Mouse (Mus musculus): ENCODE data around the gene Dync1li2. TPM values are rescaled to one million over a fixed set of nuclear protein-coding genes. Genes with fewer than 3 reads are reported as not detected.

Gene Dync1li2
- polyA plus RNA-seq (2016; fragmentation: Nextera tagmentation; extraction: Ambion mirVana): 50.8 and 58.6 TPM in 2 replicates

DNA sequence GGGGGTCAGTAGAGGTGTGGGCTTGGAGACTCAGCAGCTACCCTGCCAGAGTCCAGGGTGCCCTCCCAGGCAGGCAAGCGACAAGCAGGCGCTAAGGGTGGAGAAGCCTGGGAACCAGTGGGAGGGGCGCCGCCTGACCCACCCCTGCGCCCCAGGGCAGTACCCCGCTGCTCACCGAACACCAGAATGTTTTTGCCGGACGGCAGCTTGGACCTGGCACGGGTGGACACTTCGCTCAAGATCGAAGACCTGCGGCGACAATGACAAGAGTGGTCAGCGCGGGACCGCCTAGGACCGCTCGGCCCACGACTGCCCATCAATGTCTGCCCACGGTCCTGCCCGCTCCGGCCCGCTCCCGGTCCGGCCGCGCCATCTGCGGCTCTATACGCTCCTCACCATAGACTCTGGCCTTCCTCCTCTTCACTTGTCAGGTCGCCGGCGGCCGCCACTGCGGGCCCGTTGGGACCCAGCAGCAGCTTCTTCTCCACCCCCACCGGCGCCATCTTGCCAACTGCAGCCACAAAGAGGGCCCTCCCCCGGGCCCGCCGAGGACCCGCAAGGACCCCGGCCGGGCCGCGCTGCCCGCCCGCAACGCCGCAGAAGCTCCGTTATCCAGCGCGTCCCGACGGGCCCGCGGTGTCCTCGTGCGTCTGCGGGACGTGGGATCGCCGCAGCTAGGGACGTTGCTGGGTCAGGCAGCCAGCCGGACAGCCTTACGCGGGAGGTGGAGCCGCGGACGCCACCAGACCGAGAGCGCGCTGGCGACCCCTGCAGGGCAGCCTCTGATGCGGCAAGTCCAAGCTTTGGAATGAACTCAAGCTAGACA lies at the start of gene Dync1li2:
Dync1li2 (minus strand) TSS at position 749 of the 826 bp plus-strand sequence.
- H3K27me3 ChIP-seq (ENCODE audit: insufficient read depth, poor library complexity, severe bottlenecking): no peaks in the 10 kb centered on the region
- WGBS: under 1% methylated on average over 75 of the region's 75 CpGs
- peaks cover 34% of the 10 kb centered on the region for H3K36me3 ChIP-seq
- H3K4me1 ChIP-seq: peaks cover 11% of the 10 kb centered on the region
- H3K4me3 ChIP-seq: peak within 1 kb of the TSS; percentile 97
- DNase-seq (ENCODE audit: low spot score): peak; percentile 94
- H3K9me3 ChIP-seq: no peaks in the 10 kb centered on the region
- H3K27ac ChIP-seq: peak within 1 kb of the TSS; percentile 100

DNA sequence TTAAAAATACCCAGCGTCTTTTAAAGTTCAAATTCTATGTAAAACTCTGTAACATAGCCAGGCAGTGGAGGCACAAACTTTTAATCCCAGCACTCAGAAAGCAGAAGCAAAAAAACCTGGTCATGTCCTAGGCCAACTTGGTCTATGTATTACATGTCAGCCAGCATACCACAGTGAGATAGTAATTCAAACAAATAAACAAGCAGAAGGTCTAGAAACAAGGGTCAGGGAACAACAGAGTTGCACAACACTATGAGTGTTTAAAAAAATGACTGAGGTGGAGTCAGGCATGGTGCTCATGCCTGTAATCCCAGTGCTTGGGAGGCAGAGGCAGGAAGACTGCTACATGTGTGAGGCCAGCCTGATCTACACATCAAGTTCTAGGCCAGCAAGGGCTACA lies 36.2 kb upstream of the Dync1li2 start:
- DNase-seq (ENCODE audit: low spot score): no peak
- Histone ChIP-seq H3K9me3 (no peaks in the 10 kb centered on the region), H3K27ac (no peak overlapping the region), H3K4me3 (no peak overlapping the region), H3K27me3 (ENCODE audit: insufficient read depth, poor library complexity, severe bottlenecking) (no peaks in the 10 kb centered on the region), H3K4me1 (no peaks in the 10 kb centered on the region), H3K36me3 (no peaks in the 10 kb centered on the region)
- 42% methylated on average over 1 of the region's 1 CpGs for WGBS

DNA sequence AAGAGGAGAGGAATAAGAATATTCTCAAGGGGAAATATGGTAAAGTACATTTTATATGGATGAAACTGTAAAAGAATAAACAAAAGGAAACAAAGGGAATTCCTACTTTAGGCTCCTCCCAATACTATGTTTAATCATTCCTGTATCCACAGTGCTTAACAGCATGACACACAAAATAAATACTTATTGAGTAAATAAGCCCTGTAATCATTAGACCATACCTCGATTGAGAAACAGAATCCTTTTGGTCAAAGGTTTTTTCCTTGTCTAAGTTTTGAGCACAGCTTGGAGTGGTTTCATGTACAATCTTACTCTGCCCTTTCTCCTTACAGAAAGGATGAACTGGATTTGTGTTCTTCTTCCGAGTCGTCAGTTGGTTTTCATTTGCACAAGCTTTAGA lies 29.6 kb upstream of the Dync1li2 start:
- H3K27me3 ChIP-seq (ENCODE audit: insufficient read depth, poor library complexity, severe bottlenecking): no peaks in the 10 kb centered on the region
- no peak for DNase-seq (ENCODE audit: low spot score)
- no peaks in the 10 kb centered on the region for H3K36me3 ChIP-seq
- H3K4me3 ChIP-seq: no peak overlapping the region
- H3K27ac ChIP-seq: no peak overlapping the region
- H3K9me3 ChIP-seq: no peaks in the 10 kb centered on the region
- no peaks in the 10 kb centered on the region for H3K4me1 ChIP-seq
- 70% methylated on average over 3 of the region's 3 CpGs for WGBS

DNA sequence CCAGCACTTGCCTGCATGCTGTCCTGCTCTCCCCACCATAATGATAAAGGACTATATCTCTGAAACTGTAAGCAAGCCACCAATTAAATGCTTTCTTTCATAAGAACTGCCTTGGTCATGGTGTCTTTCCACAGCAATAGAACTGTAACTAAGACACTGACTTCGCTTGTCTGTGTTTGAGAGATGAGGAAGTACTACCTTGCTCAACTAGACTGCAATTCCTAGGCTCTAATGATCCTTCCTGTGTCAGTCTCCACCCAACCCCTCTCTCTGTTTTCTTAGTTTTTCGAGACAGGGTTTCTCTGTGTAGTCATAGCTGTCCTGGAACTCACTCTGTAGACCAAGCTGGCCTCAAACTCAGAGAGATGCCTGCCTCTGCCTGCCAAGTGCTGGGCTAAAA lies 24.6 kb upstream of the Dync1li2 start:
- 69% methylated on average over 2 of the region's 2 CpGs for WGBS
- H3K9me3 ChIP-seq: no peaks in the 10 kb centered on the region
- no peak for DNase-seq (ENCODE audit: low spot score)
- no peak overlapping the region for H3K27ac ChIP-seq
- no peaks in the 10 kb centered on the region for H3K36me3 ChIP-seq
- no peaks in the 10 kb centered on the region for H3K27me3 ChIP-seq (ENCODE audit: insufficient read depth, poor library complexity, severe bottlenecking)
- no peaks in the 10 kb centered on the region for H3K4me1 ChIP-seq
- H3K4me3 ChIP-seq: no peak overlapping the region

DNA sequence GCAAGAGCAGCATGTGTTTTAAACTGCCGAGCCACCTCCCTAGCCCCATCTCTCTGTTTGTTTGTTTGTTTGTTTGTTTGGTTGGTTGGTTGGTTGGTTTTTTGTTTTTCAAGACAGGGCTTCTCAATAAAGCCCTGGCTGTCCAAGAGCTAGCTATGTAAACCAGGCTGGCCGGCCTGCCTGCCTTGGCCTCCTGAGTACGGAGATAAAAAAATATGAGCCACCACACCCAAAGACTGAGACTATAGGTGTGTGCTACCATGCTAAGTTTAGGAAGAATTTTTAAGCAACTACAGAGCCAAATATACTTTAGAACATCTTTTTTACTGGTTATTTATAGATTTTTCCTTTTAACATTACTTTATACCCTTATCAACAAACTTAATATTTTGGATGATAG lies 9.3 kb upstream of the Dync1li2 start:
- H3K36me3 ChIP-seq: no peaks in the 10 kb centered on the region
- no peaks in the 10 kb centered on the region for H3K4me1 ChIP-seq
- no peaks in the 10 kb centered on the region for H3K27me3 ChIP-seq (ENCODE audit: insufficient read depth, poor library complexity, severe bottlenecking)
- no peak overlapping the region for H3K4me3 ChIP-seq
- H3K27ac ChIP-seq: no peak overlapping the region
- no peaks in the 10 kb centered on the region for H3K9me3 ChIP-seq
- no peak for DNase-seq (ENCODE audit: low spot score)
- WGBS: 73% methylated on average over 3 of the region's 3 CpGs

DNA sequence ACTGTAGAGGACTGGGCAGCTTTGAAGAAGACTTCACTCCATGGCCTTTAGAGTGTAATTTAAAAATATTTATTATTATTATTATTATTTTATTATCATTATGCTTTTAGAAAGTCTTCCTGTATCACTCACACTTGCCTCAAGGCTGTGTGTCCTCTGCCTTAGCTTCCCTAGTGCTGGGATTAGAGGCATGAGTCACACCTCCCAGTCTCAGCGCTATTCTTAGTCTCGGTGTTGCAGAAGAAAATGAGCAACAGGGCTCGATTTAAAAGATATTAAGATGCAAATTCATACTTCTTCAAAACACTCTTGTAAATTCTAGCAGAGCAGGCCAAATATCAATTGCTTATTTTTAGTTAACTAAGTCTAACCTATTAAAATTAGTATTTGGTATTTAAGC lies 5.9 kb upstream of the Dync1li2 start:
- Histone ChIP-seq H3K27me3 (ENCODE audit: insufficient read depth, poor library complexity, severe bottlenecking) (no peaks in the 10 kb centered on the region), H3K4me3 (no peak overlapping the region), H3K27ac (no peak overlapping the region), H3K4me1 (no peaks in the 10 kb centered on the region), H3K9me3 (no peaks in the 10 kb centered on the region), H3K36me3 (no peaks in the 10 kb centered on the region)
- DNase-seq (ENCODE audit: low spot score): no peak
- WGBS: 38% methylated on average over 3 of the region's 3 CpGs

GRCm38 (mm10) chr8:104446016-104446415 lies 3.2 kb upstream of the Dync1li2 start:
- Histone ChIP-seq H3K4me3 (no peak overlapping the region), H3K9me3 (no peaks in the 10 kb centered on the region), H3K36me3 (no peaks in the 10 kb centered on the region), H3K27ac (no peak overlapping the region), H3K27me3 (ENCODE audit: insufficient read depth, poor library complexity, severe bottlenecking) (no peaks in the 10 kb centered on the region), H3K4me1 (peaks cover 9% of the 10 kb centered on the region)
- 82% methylated on average over 3 of the region's 3 CpGs for WGBS
- no peak for DNase-seq (ENCODE audit: low spot score)

DNA sequence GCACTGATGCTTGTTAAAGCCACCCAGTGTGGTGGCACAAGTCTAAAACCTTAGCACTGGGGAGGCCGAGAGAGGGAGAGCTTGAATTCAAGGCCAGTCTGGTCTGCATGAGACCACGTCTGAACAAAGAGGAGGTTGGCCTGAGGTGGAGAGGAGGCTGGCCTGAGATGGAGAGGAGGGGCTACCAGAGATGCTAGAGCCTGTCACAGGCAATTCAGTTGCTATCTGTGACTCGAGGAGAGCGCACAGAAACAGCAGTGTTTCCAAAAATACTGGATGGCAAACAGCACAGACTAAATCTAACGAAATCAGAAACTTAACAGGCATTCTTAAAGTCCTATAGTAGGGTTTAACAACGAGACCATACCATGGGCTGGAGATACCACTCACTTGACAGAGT lies 2.4 kb upstream of the Dync1li2 start:
- DNase-seq (ENCODE audit: low spot score): no peak
- H3K27ac ChIP-seq: no peak overlapping the region
- H3K4me1 ChIP-seq: peaks cover 11% of the 10 kb centered on the region
- H3K4me3 ChIP-seq: no peak overlapping the region
- no peaks in the 10 kb centered on the region for H3K9me3 ChIP-seq
- H3K27me3 ChIP-seq (ENCODE audit: insufficient read depth, poor library complexity, severe bottlenecking): no peaks in the 10 kb centered on the region
- H3K36me3 ChIP-seq: peaks cover 7% of the 10 kb centered on the region
- WGBS: 47% methylated on average over 6 of the region's 6 CpGs

DNA sequence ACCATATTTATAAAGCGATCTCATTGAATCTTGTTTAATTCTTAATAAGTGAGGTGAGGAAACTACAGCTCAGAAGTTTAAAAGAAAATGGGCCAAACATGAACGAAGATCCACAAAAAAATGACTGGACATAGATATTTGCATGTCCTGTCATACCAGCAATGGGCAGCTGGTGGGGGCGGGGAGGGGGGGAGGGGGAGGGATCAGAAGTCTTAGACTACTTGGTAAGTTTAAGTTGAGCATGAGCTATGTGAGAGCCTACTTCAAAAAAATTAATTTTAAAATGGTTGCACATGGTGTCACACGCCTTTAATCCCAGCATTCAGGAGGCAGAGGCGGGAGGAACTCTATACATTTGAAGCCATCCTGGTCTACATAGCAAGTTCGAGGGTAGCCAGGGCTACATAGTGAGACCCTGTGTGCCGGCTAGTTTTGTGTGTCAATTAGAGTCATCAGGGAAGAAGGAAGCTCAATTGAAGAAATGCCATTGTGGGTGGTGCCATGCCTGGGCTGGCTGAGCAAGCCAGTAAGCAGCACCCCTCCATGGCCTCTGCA lies 355 bp upstream of the Dync1li2 start:
- peaks cover 28% of the 10 kb centered on the region for H3K36me3 ChIP-seq
- WGBS: 62% methylated on average over 7 of the region's 7 CpGs
- H3K27me3 ChIP-seq (ENCODE audit: insufficient read depth, poor library complexity, severe bottlenecking): no peaks in the 10 kb centered on the region
- H3K27ac ChIP-seq: peak overlapping the region; percentile 100
- H3K4me1 ChIP-seq: peaks cover 11% of the 10 kb centered on the region
- peak; percentile 57 for DNase-seq (ENCODE audit: low spot score)
- H3K9me3 ChIP-seq: no peaks in the 10 kb centered on the region
- peak overlapping the region; percentile 97 for H3K4me3 ChIP-seq

- no peaks in the 10 kb centered on the region for H3K27me3 ChIP-seq (ENCODE audit: insufficient read depth, poor library complexity, severe bottlenecking)
- H3K36me3 ChIP-seq: peaks cover 43% of the 10 kb centered on the region
- peaks cover 11% of the 10 kb centered on the region for H3K4me1 ChIP-seq
- peak overlapping the region; percentile 97 for H3K4me3 ChIP-seq
- no peaks in the 10 kb centered on the region for H3K9me3 ChIP-seq
- no peak for DNase-seq (ENCODE audit: low spot score)
- peak overlapping the region; percentile 100 for H3K27ac ChIP-seq
- WGBS: 61% methylated on average over 7 of the region's 7 CpGs
Observed at GRCm38 (mm10) chr8:104441613-104442012, 1.2 kb downstream of the Dync1li2 start.

- DNase-seq (ENCODE audit: low spot score): peak; percentile 64
- Histone ChIP-seq H3K9me3 (no peaks in the 10 kb centered on the region), H3K36me3 (peaks cover 65% of the 10 kb centered on the region), H3K4me1 (peaks cover 17% of the 10 kb centered on the region), H3K4me3 (no peak overlapping the region), H3K27me3 (ENCODE audit: insufficient read depth, poor library complexity, severe bottlenecking) (no peaks in the 10 kb centered on the region), H3K27ac (no peak overlapping the region)
- 91% methylated on average over 8 of the region's 8 CpGs for WGBS
Observed at GRCm38 (mm10) chr8:104439461-104439860, 3.4 kb downstream of the Dync1li2 start.

GRCm38 (mm10) chr8:104437494-104438135 lies 5.2 kb downstream of the Dync1li2 start:
- DNase-seq (ENCODE audit: low spot score): no peak
- Histone ChIP-seq H3K27ac (no peak overlapping the region), H3K9me3 (no peaks in the 10 kb centered on the region), H3K4me1 (peaks cover 19% of the 10 kb centered on the region), H3K27me3 (ENCODE audit: insufficient read depth, poor library complexity, severe bottlenecking) (no peaks in the 10 kb centered on the region), H3K4me3 (no peak overlapping the region), H3K36me3 (peaks cover 82% of the 10 kb centered on the region)
- 58% methylated on average over 13 of the region's 13 CpGs for WGBS

GRCm38 (mm10) chr8:104436591-104436990 lies 6.3 kb downstream of the Dync1li2 start:
- no peak for DNase-seq (ENCODE audit: low spot score)
- no peak overlapping the region for H3K27ac ChIP-seq
- H3K27me3 ChIP-seq (ENCODE audit: insufficient read depth, poor library complexity, severe bottlenecking): no peaks in the 10 kb centered on the region
- WGBS: 95% methylated on average over 4 of the region's 4 CpGs
- no peak overlapping the region for H3K4me3 ChIP-seq
- H3K9me3 ChIP-seq: no peaks in the 10 kb centered on the region
- H3K4me1 ChIP-seq: peaks cover 15% of the 10 kb centered on the region
- peaks cover 92% of the 10 kb centered on the region for H3K36me3 ChIP-seq
